Mouse (Mus musculus) erythroid progenitor cell, adult 5-6 weeks (primary cell): Measurements from ENCODE around the gene Bcas3. TPM values are rescaled to one million over a fixed set of nuclear protein-coding genes. Genes with fewer than 3 reads are reported as not detected.

Source experiments
- ATAC-seq: replicated peaks from 2 replicates; pipeline ENCODE4 v1.8.0; 2016; ENCODE audit warnings: moderate number of reproducible peaks, mild to moderate bottlenecking, moderate TSS enrichment, inconsistent platforms; ENCODE audit not compliant: poor library complexity, low FRiP score, severe bottlenecking
- total RNA-seq, 2 experiments: library from RNA; stranded (forward) in 1 of 2; stranded (reverse) in 1 of 2; fragments of 150-400 nt in 1 of 2; fragments of 186-747, 209-891 nt in 1 of 2; gene quantifications; 2 replicates each; pipeline versions ENCODE4 v1.2.3 to v1.2.4; 2015 to 2017; ENCODE audit warnings: low replicate concordance in 2 of 2

The Bcas3 gene
- total RNA-seq, 2 experiments from 2014 or later: 35.8 to 60.8 TPM

DNA sequence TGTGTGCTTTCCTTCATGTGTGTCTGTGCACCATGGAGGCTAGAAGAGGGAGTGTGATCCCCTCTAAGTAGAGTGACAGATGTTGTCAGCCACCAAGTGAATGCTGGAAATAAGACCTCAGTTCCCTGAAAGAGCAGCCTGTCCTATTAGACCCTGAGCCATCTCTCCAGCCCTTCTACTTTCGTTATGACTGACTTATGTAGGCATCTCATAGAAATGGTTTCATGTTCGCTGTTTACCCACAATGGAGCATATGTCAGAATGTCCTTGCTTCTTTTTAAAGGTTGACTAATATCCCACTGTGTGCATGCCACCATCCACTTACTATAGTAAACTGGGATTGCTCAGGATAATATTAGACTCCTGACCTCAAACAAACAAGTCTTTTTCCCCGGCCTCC is 13.2 kb downstream of the Bcas3 start:
- ATAC-seq: no peak

DNA sequence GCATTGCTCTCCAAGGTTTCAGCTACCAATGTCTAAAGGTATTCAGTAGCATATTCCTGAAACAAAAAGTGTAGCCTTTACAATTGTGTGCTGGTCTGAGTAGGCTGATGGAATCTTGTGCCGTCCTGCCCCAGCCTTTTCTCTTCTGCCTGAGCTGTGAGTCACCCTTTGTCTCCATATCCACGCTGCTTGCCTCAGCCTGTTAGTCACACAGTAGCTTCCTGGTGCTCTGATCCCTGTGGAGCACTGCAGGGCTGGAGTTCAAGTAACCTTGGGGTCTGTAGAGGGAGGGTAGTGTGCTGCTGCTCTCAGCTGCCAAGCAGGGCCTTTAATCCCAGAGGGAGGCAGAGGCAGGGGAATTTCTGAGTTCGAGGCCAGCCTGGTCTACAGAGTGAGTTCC is 14.9 kb downstream of the Bcas3 start:
- no peak for ATAC-seq

DNA sequence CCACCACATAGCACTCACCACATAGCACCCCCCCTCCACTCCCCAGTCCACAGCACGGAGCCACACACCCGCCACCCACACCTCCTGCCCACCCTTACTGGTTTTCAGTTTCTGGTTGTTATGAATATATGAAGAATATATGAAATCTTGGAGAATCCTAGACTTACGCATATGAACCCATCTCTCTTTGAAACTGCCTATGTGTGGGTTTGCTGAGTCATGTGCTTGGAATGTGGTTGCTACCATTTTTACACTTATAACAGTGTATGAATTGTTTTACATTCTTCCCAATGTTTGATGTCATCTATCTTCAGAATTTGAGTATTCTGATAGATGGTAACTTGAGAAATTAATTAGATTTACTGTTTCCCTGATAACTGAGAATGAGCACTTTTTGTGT is 26.1 kb downstream of the Bcas3 start:
- ATAC-seq: no peak

DNA sequence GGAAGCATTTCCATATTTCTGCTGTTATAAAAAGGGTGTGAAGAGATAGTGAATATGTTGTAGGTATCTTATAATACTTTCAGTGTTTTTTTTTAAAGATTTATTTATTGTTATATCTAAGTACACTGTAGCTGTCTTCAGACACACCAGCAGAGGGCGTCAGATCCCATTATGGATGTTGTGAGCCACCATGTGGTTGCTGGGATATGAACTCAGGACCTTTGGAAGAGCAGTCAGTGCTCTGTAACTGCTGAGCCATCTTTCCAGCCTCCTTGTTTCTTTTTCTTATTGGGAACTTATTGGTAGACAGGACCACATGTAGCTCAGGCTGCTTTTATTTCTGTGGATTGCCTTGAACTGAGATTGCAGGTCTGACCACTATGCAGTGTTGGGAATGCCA is 27.1 kb downstream of the Bcas3 start:
- ATAC-seq: no peak

DNA sequence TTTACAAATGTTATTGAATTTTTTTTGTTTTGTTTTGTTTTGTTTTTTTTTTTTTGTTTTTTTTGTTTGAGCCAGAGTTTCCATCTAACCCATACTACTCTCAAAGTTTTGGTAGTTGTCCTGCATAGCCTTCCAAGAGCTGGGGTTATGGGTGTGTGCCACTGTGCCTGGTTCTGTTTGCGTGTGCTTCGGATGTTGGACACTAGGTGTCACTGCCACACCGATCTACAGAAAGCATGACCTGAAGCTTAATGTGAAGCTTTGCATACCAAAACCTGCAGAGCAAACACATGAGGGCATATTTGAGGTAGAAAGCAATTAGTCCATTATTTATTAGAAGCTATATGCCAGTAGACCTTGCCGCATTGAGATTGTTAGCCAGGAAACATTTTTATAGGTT is 29.1 kb downstream of the Bcas3 start:
- peak; percentile 89 for ATAC-seq

DNA sequence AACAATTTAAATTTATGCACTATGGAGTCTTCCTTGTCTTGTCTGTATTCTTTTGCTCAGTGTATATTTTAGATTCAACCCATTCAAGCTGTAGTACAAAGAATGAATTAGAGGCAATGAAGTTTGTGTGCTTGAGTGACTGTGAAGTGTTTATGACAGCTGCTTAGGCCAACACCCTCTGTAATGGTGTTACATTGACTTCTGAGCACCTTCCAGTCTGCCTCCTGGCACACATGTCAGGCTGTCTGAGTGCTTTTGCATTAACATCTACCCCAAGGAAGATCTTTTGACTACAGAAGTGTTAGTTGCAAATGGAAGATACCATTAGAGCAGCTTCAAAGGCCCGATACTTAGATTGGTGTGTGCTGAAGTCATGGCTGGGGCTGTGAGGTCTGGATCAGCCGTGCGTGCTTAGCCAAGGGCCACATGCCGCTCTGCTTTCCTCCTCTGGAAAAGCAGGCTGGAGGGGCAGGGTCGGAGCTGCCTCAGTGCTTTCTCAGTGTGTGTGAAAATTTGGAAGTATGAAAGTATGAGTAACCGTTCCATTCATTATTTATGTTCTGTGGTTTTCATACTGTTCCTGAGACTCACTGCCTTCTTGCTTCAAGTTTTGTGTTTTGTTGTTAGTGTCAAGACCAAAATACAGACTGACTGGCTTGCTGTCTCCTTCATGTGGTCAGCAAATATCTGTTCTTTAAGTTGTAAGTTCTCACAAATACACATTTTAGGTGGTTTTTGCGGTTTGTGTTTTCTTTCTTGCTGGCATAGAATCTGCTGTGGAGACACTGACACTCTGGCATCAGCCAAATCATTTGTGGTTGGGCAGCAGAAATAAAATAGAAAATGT is 31.2 kb downstream of the Bcas3 start:
- ATAC-seq: no peak

DNA sequence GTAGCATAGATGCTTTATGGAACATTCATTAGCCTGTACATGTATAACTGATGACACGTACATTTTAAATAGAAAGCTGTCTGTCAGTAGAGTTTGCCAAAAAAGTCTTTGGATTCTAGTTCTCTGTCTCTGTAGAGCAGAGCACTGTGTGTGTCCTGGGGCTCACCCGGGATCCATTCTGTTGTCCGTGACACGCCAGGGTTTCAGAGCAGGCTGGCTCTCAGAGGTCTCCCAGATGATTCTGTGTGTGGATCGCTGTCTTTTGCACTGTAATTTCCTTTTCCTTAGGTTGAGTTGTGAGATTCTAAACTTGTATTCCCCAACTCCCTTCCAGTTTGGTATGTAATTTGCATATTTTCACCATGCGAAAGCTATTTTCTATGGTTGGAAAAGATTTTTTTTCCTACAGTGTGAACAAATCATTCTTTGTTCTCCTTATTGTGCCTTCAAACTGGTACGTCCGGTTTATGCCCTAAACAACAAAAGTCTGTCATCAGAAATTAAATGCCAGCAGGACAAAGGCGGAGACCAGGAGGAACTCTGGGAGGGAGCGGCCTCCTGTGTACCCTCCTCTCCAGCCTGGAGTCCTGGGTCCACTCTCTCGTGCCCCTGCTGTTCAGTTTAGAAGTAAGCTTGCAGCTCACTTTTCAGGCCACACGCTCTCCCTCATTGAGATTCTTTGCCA is 39.4 kb downstream of the Bcas3 start:
- no peak for ATAC-seq

DNA sequence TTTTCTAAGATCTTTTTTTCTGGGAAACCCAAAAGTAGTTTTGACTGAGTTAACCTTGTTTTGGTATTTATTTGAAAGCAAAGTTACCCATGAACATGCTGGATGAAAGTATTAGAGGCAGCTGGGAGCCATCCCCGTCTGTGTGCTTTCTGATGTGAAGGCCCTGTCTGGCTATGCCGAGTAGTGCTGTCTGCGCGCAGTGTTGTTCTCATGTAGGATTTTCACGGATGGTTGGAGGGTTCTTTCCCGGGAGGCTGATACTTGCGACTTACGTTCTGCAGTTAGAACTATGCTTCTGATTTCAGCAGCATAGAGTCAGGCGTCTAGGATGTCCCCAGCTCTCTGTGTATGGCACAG is 39.9 kb downstream of the Bcas3 start:
- no peak for ATAC-seq

DNA sequence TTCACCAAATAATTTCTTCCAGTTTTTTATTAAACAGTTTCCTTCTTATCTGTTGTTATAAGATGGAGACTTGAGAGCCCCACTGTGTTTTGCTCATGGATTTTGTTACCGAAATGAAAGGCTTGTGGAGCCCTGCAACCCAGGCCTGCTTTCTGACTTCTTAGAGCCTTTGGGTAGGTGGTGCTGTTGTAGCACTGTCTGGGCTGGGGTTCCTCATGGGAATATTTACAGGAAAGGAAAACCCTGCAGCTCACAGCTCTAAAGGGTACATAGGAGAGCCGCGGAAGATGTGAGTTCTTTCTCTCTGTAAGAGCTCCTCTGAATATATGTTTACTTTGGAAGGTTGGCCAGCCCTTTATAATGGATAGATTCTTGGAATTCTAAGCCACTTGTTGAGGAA is 41.0 kb downstream of the Bcas3 start:
- ATAC-seq: no peak

DNA sequence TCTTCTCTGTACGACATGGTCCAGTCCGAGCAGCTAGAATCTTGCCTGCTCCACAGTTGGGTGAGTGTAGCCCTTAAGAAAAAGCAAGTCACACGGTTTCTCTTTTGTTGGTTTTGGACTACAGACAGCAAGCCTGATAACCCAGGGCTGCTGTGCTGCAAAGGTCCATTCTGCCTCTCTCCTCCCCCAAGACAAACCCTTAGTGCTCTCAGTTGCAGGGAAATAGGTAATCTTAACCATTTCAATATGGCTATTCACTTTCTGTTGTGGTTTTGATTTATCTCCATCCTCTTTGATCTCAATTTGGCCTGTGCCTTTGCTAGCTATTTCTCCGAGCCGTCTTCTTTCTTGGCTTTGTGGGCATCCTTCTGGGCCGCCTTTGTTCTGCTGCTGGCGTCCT is 42.4 kb downstream of the Bcas3 start:
- no peak for ATAC-seq

DNA sequence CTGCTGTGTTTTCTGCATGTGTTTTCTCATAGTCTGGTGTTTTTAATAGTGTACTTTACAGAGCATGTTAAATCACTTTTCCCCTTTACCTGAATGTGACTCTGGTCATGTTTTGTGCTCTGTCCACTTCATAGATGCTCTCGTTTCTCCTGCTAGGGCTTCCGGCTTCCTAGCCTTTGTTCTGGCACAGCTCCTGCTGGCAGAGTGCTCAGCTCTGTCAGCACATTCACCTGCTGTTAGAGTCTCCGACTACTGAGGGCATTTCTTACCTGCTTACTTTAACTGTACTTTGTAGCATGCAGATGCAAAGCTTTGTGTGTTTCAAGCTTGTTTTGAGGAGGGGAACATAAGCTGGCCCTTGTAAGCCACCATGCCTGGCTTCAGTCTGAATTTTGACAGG is 53.6 kb downstream of the Bcas3 start:
- no peak for ATAC-seq

DNA sequence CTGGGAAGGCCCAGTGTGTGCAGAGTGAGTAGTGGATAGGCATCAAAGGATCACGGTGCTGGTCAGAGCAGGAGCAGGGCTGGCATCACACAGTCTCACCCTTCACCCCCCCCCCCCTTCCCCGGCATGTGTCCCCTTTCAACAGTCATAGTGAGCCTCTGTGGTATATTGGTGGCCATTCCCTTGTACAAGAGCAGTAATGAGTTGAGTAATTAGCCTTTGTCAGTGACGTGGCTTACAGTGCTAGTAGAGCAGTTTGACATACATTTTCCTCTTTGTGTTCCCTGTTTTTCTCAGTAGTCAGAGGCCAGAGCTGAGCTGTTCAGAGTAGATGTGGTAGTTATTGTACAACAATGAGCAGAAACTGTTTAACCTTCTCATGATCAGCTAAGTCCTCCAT is 54.7 kb downstream of the Bcas3 start:
- ATAC-seq: no peak

DNA sequence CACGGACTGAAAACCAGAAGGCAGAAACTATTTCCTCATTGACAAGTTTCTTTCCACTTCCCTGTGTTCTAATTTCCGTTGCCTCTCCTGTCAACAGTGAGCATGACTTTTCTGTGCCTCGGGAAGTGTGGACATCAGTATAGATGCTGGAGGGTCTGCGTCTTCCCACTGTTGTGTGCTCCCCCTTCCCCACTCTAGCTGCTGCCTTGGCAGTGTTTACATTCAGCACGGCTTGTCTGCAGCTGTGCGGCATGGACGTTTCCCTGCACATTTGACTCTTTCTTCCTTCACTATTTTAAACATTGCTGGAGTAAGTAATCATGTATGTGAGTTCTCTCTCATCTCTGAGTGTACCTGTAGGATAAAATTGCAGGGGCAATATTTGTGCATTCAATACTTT is 59.4 kb downstream of the Bcas3 start:
- ATAC-seq: no peak

DNA sequence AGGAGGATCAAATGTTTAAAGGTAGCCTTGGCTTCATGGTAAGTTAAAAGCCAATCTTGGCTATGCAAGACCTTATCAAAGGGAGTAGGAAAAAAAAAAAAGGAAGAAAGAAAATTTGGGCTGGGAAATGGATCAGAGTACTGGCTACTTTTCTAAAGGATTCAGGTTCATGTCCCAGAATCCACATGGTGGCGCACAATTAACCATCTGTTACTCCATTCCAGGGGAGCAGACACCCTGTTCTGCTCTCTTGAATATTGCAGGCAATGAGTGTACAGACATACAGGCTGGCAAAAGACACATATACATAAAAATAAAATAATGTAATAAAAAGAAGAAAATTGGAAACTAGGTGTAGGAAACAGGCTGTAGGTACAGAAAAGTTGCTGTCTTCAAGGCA is 61.5 kb downstream of the Bcas3 start:
- ATAC-seq: no peak

DNA sequence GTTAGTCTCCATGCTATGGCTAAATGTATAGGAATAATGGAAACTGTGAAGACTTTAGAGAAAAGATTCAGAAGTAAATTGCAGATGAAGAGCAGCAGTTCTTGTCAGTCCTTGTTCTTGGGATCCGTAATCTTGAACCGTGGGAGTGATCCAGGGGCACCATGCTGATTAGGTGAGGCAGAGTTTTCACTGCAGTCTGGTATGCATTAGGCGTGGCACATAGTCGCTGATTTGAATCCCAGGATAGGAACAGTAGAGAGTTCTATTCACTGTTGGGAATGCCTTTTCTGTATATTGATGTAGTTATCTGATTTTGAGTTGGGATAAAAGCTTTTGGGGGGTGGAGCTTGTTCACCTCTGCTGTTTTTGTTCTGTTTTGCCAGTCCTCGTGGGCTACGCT is 74.4 kb downstream of the Bcas3 start:
- ATAC-seq: no peak

DNA sequence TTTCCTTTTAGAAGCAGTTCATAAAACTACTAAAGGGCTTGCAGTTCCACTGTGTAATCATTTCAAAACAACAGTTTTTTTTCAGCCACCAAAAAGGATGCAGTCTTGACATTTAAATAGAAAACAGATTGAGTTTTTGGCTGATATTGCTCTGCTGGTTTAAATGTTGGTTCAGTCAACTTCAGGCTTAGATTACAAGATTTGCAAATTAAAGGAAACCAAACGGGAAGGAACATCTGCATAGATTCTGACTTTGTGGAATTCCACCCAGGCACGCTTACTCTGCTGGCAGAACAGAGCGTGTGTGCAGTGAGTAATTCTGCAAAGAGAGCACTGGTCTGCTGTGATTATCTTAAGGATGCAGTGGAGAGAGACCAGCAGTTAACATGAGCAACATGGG is 75.3 kb downstream of the Bcas3 start:
- ATAC-seq: no peak

DNA sequence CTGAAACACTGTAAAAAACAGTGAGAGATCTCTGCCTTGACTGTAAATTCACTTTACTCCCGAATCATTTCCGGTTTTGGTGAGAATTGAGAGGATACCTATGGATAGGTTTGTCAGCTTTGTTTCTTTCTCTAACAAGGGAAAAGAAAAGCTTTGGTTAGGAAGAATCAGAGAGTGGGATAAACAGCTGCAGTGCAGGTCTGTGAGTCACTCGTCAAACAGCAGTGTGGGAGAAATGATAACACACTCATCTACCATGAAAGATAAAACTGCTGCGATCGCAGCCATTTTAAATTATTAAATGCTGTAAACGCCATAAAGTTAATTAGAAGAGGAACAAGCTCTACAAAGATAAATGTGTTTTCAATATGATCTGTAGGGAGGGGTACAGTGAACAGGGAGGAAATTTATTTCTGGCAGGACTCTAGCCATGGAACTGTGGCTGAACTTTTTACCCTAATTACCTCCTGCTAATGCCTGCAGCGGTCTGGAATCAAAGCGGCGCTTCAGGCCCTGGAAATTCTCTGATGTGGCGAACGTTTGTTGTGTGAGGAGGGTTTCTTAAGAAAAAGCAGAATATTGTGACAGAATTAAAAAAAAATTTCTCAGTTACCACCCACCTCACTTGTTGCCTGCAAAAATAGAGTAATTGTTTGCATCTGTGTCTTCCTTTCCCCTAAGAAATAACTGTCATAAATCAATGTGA is 77.9 kb downstream of the Bcas3 start:
- no peak for ATAC-seq

DNA sequence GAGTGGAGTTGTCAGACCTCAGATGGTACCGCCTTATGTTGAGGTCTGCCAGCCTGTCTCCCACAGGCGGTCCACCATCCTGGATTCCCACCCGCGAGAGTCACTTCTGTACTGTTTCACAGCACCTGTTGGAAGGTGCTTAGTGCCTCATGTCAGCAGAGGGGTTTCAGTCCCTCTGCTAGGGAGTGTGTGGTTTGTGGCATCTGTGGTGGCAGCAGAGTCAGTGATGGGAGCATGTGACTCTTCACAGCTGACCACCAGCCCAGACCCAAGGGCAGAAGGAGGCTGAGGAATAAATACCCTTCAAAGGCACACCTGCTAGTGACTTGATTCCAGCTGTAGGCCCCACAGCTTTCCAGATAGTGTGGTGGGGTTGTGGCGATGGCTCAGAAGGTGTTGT is 94.4 kb downstream of the Bcas3 start:
- ATAC-seq: no peak

DNA sequence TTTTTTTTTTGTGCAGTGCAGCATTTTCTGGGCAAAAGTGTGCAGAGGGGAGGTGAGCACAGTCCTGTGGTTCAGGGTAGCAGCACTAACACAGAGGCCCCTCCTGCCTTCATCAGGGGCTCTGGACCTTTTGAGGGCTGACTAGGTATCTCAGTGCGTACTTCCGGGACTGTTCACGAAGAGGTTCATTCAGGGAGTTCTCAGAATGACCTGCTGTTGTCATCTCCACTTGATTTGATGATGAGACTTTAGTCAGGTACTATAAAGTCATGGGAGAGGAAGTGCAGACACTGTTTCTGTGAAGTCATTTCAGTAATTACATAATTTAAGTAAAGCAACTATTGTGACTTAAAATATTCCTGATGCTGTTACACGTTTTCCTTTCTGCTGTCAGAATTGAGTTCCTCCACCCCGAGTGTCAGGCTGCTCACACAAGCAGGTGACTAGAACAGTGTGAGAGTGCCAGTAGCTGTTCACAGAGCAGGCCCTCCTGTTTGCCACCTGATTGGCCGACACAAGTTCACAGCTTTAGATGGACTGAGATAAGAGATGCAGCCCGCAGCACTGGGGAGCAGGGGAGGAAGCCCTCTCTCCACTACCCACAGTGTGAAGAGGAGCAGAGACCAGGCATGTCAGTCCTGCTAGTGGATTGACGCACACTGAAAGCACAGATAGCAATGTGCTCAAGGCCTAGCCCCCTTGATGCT is 100.8 kb downstream of the Bcas3 start:
- ATAC-seq: no peak

DNA sequence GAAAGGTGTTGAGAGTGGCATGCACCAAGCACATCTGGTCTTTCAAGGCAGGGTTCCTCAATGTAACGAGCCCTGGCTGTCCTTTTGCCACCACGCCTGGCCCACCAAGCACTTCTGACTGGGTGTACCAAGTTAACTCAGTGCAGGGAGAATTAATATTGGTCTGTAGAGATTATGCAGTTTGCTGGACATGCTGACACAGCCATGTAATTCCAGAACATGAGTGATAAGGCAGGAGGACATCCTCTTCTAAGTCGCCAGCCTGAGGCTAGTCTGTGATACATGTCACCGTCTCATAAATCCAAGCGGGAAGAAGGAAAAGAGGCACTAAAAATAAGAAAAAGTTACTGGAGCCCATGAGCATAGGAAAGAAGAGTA is 101.3 kb downstream of the Bcas3 start:
- ATAC-seq: 0 out of 2 replicates have a peak, but pooled peaks have one; percentile 10
